Mouse (Mus musculus): Measurements from ENCODE around the gene Zer1. TPM values are rescaled to one million over a fixed set of nuclear protein-coding genes. Genes with fewer than 3 reads are reported as not detected.
A peak's percentile ranks its signal among the peaks of the same experiment; 100 is the strongest.

Zer1 gene
- total RNA-seq, 2 experiments from 2014 or later: 110 to 116 TPM

GRCm38 (mm10) chr2:30087310-30087709, 37.1 kb downstream of the Zer1 start:
- no peak for DNase-seq (ENCODE audit: extremely low spot score in 1 of 2, low spot score in 2 of 2)
- intact Hi-C loops (cut with DNase I): no loop called here

GRCm38 (mm10) chr2:30084632-30085031, 39.8 kb downstream of the Zer1 start:
- DNase-seq (ENCODE audit: extremely low spot score in 1 of 2, low spot score in 2 of 2): no peak
- intact Hi-C loops (cut with DNase I): no loop called here

GRCm38 (mm10) chr2:30084113-30084512, 40.3 kb downstream of the Zer1 start:
- DNase-seq (ENCODE audit: extremely low spot score in 1 of 2, low spot score in 2 of 2): no peak

GRCm38 (mm10) chr2:30080181-30080800, 44.1 kb downstream of the Zer1 start:
- intact Hi-C loops (cut with DNase I): no loop called here

More at GRCm38 (mm10) chr2:30084113-30084512, 40.3 kb downstream of the Zer1 start:
- intact Hi-C loops (cut with DNase I): no loop called here

GRCm38 (mm10) chr2:30078760-30079159, 45.6 kb downstream of the Zer1 start:
- intact Hi-C loops (cut with DNase I): loop anchor here (5.0 kb wide), 1 partner anchor 84 kb away; no protein-coding TSS in a partner anchor
- no peak for DNase-seq (ENCODE audit: extremely low spot score in 1 of 2, low spot score in 2 of 2)

More at GRCm38 (mm10) chr2:30080181-30080800, 44.1 kb downstream of the Zer1 start:
- DNase-seq (ENCODE audit: extremely low spot score in 1 of 2, low spot score in 2 of 2): no peak

GRCm38 (mm10) chr2:30078349-30078712, 46.1 kb downstream of the Zer1 start:
- intact Hi-C loops (cut with DNase I): loop anchor here (5.0 kb wide), 1 partner anchor 84 kb away; no protein-coding TSS in a partner anchor

GRCm38 (mm10) chr2:30077502-30078348, 46.7 kb downstream of the Zer1 start, which contains the start of gene Pkn3:
TSS of gene Pkn3 (plus strand) at chr2:30077684.
- intact Hi-C loops (cut with DNase I): loop anchor here (5.0 kb wide), 1 partner anchor 85 kb away; no protein-coding TSS in a partner anchor
- DNase-seq (ENCODE audit: extremely low spot score in 1 of 2, low spot score in 2 of 2): peak; percentile 70 to 90

More at GRCm38 (mm10) chr2:30078349-30078712, 46.1 kb downstream of the Zer1 start:
- DNase-seq (ENCODE audit: extremely low spot score in 1 of 2, low spot score in 2 of 2): no peak

GRCm38 (mm10) chr2:30076959-30077358, 47.4 kb downstream of the Zer1 start:
- intact Hi-C loops (cut with DNase I): loop anchor here (5.0 kb wide), 1 partner anchor 85 kb away; no protein-coding TSS in a partner anchor
- DNase-seq (ENCODE audit: extremely low spot score in 1 of 2, low spot score in 2 of 2): no peak

GRCm38 (mm10) chr2:30076439-30076838, 47.9 kb downstream of the Zer1 start:
- intact Hi-C loops (cut with DNase I): loop anchor here (5.0 kb wide), 1 partner anchor 86 kb away; no protein-coding TSS in a partner anchor

GRCm38 (mm10) chr2:30075625-30076024, 48.8 kb downstream of the Zer1 start:
- intact Hi-C loops (cut with DNase I): loop anchor here (5.0 kb wide), 1 partner anchor 87 kb away; no protein-coding TSS in a partner anchor
- no peak for DNase-seq (ENCODE audit: extremely low spot score in 1 of 2, low spot score in 2 of 2)

More at GRCm38 (mm10) chr2:30076439-30076838, 47.9 kb downstream of the Zer1 start:
- DNase-seq (ENCODE audit: extremely low spot score in 1 of 2, low spot score in 2 of 2): no peak

GRCm38 (mm10) chr2:30073285-30073684, 51.1 kb downstream of the Zer1 start:
- DNase-seq (ENCODE audit: extremely low spot score in 1 of 2, low spot score in 2 of 2): no peak
- intact Hi-C loops (cut with DNase I): no loop called here

- no peak for DNase-seq (ENCODE audit: extremely low spot score in 1 of 2, low spot score in 2 of 2)
- intact Hi-C loops (cut with DNase I): no loop called here
Measured at GRCm38 (mm10) chr2:30072875-30073274, 51.5 kb downstream of the Zer1 start.

GRCm38 (mm10) chr2:30067962-30068361, 56.4 kb downstream of the Zer1 start:
- DNase-seq (ENCODE audit: extremely low spot score in 1 of 2, low spot score in 2 of 2): no peak
- intact Hi-C loops (cut with DNase I): no loop called here

GRCm38 (mm10) chr2:30067031-30067888, 57.1 kb downstream of the Zer1 start:
- intact Hi-C loops (cut with DNase I): no loop called here
- DNase-seq (ENCODE audit: extremely low spot score in 1 of 2, low spot score in 2 of 2): peak in 1 of 2 experiments; percentile 71

- intact Hi-C loops (cut with DNase I): no loop called here
- DNase-seq (ENCODE audit: extremely low spot score in 1 of 2, low spot score in 2 of 2): peak; percentile 87 to 97
Measured at GRCm38 (mm10) chr2:30066046-30066901, 58.1 kb downstream of the Zer1 start.

- intact Hi-C loops (cut with DNase I): no loop called here
- no peak for DNase-seq (ENCODE audit: extremely low spot score in 1 of 2, low spot score in 2 of 2)
Measured at GRCm38 (mm10) chr2:30064298-30064697, 60.1 kb downstream of the Zer1 start.

GRCm38 (mm10) chr2:30063791-30064190, 60.6 kb downstream of the Zer1 start:
- DNase-seq (ENCODE audit: extremely low spot score in 1 of 2, low spot score in 2 of 2): no peak
- intact Hi-C loops (cut with DNase I): no loop called here

GRCm38 (mm10) chr2:30063235-30063634, 61.1 kb downstream of the Zer1 start:
- no peak for DNase-seq (ENCODE audit: extremely low spot score in 1 of 2, low spot score in 2 of 2)
- intact Hi-C loops (cut with DNase I): no loop called here
